Mouse (Mus musculus) small intestine, adult 2 months (tissue): ENCODE data around the gene Gm20503.

Experiments used
- CTCF ChIP-seq: fragments of 200-500 bp; IDR thresholded peaks from 2 replicates; pipeline ENCODE4 v1.5.1; 2012; ENCODE audit warnings: low read depth, mild to moderate bottlenecking, control low read depth, inconsistent platforms, low read length, moderate library complexity, mixed read lengths; ENCODE audit not compliant: insufficient replicate concordance, insufficient read length; ENCODE audit errors: extremely low read depth
- POLR2A ChIP-seq: fragments of 200-500 bp; IDR thresholded peaks from 2 replicates; pipeline ENCODE4 v1.6.1; 2012; ENCODE audit warnings: low read depth, mild to moderate bottlenecking, control low read depth, inconsistent platforms, low read length, moderate library complexity

GRCm38 (mm10) chr4:59035786-59036350, 32.9 kb downstream of the Gm20503 start:
- TF ChIP-seq CTCF (no peak), POLR2A (no peak)
